Mouse (Mus musculus): ENCODE data around the gene Fam120b. TPM values are rescaled to one million over a fixed set of nuclear protein-coding genes. Genes with fewer than 3 reads are reported as not detected.

Gene Fam120b
- polyA plus RNA-seq, 1 experiment from 2014 or later, result 29.4 TPM

DNA sequence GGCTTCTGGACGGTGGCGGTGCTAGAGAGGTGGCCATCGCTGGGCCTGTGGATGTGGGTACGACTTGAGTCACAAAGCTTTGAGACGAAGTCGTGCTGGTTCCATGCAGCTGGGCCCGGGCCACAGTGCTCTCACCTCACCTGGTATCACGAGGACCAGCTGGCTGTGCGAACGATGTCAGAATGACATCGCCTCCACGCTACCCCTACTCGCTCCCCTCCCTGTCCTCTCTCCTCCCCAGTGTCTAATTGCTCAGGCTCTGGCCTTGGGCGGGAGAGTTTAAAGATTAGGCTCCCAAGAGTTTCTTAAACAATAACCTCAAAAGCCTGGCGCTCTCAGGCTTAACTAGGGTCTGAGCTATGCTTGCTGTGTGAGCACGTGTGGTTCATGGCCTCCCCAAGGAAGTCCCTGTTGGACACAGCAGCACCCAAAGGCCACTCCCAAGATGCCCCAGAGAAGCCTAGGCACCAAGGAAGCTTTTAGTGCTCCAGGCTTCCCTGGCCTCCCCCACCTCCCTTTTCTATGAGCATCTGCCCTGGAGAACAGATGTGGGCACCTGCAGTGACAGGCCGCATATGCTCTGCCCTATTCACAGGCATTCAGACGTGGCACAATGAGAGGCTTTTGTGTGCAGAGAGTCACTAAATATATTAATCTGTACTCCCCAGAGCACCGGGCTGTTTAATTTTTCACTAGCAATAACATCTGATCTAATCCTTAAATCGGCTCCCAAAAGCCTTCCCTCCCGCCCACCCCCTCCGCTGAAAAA is 14.7 kb upstream of the Fam120b start:
- ATAC-seq (ENCODE audit: insufficient number of reproducible peaks, low FRiP score, low TSS enrichment, low read depth), result no peak
- H3K9ac ChIP-seq, result peak overlapping the region; percentile 14; the same call in 1 of the 2 replicates
- peak overlapping the region; percentile 40 for H3K4me3 ChIP-seq
- no peak overlapping the region for H3K27ac ChIP-seq
- H3K9me3 ChIP-seq, result no peaks in the 10 kb centered on the region
- H3K4me2 ChIP-seq, result peak overlapping the region; percentile 73
- H3K4me1 ChIP-seq, result peaks cover 28% of the 10 kb centered on the region
- H3K27me3 ChIP-seq, result peaks cover 66% of the 10 kb centered on the region
- H3K36me3 ChIP-seq, result no peaks in the 10 kb centered on the region
- WGBS, result 12% methylated on average over 22 of the region's 22 CpGs

DNA sequence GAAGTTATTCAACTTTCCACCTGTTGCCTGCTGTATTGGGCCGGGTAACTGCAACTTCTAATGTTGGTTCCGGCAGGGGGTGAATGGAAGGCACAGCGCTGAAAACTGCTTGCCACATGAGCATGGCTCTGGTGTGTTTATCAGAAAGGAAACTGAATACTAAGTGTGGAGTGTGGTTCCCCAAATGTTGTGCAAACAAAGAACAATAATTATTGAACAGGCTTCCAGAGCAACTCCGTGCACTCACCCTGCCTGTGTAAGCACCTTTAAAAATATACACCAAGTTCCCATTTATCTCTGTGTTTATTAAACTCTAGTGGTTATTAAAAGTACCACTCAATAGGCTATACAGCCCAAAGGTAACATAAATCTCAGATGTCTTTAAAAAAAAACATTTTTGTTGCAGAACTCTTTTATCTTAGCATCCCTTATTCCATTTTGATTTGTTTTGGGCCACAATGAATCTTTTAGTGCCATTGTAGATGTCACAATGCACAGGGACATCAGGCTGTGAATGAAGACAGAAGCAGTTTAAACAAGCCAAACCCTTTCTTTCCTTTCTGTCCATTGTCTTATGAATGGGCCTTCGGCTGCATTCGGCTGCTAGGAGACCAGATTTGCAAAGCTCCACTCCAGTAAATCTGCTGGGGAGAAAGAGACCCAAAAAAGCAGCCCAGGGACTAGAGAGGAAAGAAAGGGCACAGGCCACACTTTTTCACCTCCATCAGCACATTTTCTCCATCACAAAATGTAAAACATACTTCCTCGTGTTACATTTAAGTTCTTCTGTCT is 13.9 kb upstream of the Fam120b start:
- H3K9me3 ChIP-seq, result no peaks in the 10 kb centered on the region
- ATAC-seq (ENCODE audit: insufficient number of reproducible peaks, low FRiP score, low TSS enrichment, low read depth), result no peak
- H3K27me3 ChIP-seq, result peaks cover 58% of the 10 kb centered on the region
- no peak overlapping the region for H3K4me2 ChIP-seq
- H3K36me3 ChIP-seq, result no peaks in the 10 kb centered on the region
- no peak overlapping the region for H3K4me3 ChIP-seq
- 52% methylated on average over 7 of the region's 7 CpGs for WGBS
- H3K4me1 ChIP-seq, result peaks cover 21% of the 10 kb centered on the region
- H3K27ac ChIP-seq, result no peak overlapping the region
- no peak overlapping the region for H3K9ac ChIP-seq

DNA sequence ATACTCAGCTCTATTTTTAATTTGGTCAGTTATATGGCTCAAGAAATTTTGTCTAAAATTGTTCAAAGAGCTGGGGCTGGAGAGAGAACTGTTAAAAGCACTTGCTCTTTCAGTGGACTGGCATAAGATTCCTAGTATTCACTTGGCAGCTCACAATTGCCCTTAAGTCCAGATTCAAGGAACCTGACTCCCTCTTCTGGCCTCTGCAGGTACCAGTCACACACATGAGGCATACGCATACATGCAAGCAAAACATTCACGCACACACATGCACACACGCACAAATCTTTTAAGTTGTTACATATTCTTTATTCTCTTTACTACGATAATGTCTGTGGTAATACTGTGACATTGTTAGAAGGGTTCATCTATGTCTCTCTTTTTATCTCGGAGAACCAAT is 12.6 kb upstream of the Fam120b start:
- H3K27me3 ChIP-seq, result peaks cover 47% of the 10 kb centered on the region
- no peak overlapping the region for H3K27ac ChIP-seq
- H3K4me3 ChIP-seq, result no peak overlapping the region
- no peak overlapping the region for H3K9ac ChIP-seq
- H3K4me2 ChIP-seq, result no peak overlapping the region
- ATAC-seq (ENCODE audit: insufficient number of reproducible peaks, low FRiP score, low TSS enrichment, low read depth), result no peak
- 90% methylated on average over 5 of the region's 5 CpGs for WGBS
- no peaks in the 10 kb centered on the region for H3K36me3 ChIP-seq
- peaks cover 16% of the 10 kb centered on the region for H3K4me1 ChIP-seq
- no peaks in the 10 kb centered on the region for H3K9me3 ChIP-seq

- Histone ChIP-seq H3K27ac (no peak overlapping the region), H3K9ac (no peak overlapping the region), H3K9me3 (no peaks in the 10 kb centered on the region), H3K27me3 (0 out of 2 replicates have a peak, but pooled peaks cover 5% of the 10 kb centered on the region), H3K4me3 (no peak overlapping the region), H3K4me2 (no peak overlapping the region), H3K36me3 (no peaks in the 10 kb centered on the region), H3K4me1 (no peaks in the 10 kb centered on the region)
- no peak for ATAC-seq (ENCODE audit: insufficient number of reproducible peaks, low FRiP score, low TSS enrichment, low read depth)
- 63% methylated on average over 4 of the region's 4 CpGs for WGBS
Observed at GRCm38 (mm10) chr17:15388892-15389291, 7.1 kb upstream of the Fam120b start.

- 0 out of 2 replicates have a peak, but pooled peaks cover 5% of the 10 kb centered on the region for H3K27me3 ChIP-seq
- ATAC-seq (ENCODE audit: insufficient number of reproducible peaks, low FRiP score, low TSS enrichment, low read depth), result no peak
- WGBS, result 74% methylated on average over 8 of the region's 8 CpGs
- no peak overlapping the region for H3K4me2 ChIP-seq
- H3K4me3 ChIP-seq, result no peak overlapping the region
- no peaks in the 10 kb centered on the region for H3K36me3 ChIP-seq
- H3K27ac ChIP-seq, result no peak overlapping the region
- no peak overlapping the region for H3K9ac ChIP-seq
- H3K4me1 ChIP-seq, result no peaks in the 10 kb centered on the region
- no peaks in the 10 kb centered on the region for H3K9me3 ChIP-seq
Observed at GRCm38 (mm10) chr17:15389356-15389755, 6.6 kb upstream of the Fam120b start.

DNA sequence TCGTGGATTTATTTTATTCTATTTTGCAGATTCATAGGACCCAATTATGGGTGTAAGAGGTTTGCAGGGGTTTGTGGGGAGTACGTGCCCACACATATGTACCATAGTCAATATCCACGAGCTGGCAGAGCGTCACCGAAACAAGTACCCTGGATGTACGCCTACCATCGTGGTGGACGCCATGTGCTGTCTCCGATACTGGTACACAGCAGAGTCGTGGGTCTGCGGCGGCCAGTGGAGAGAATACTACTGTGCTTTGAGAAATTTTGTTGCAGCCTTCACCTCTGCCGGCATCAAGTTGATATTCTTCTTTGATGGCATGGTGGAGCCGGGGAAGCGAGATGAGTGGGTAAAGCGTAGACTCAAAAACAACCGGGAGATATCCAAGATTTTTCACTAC is 5.7 kb downstream of the Fam120b start:
- no peak overlapping the region for H3K9ac ChIP-seq
- no peaks in the 10 kb centered on the region for H3K27me3 ChIP-seq
- H3K4me2 ChIP-seq, result no peak overlapping the region
- H3K9me3 ChIP-seq, result no peaks in the 10 kb centered on the region
- no peak for ATAC-seq (ENCODE audit: insufficient number of reproducible peaks, low FRiP score, low TSS enrichment, low read depth)
- WGBS, result 98% methylated on average over 17 of the region's 17 CpGs
- H3K36me3 ChIP-seq, result peaks cover 42% of the 10 kb centered on the region
- no peak overlapping the region for H3K4me3 ChIP-seq
- no peak overlapping the region for H3K27ac ChIP-seq
- H3K4me1 ChIP-seq, result peaks cover 7% of the 10 kb centered on the region

- no peak for ATAC-seq (ENCODE audit: insufficient number of reproducible peaks, low FRiP score, low TSS enrichment, low read depth)
- 93% methylated on average over 2 of the region's 2 CpGs for WGBS
- Histone ChIP-seq H3K4me2 (no peak overlapping the region), H3K9ac (no peak overlapping the region), H3K27ac (no peak overlapping the region), H3K27me3 (no peaks in the 10 kb centered on the region), H3K9me3 (no peaks in the 10 kb centered on the region), H3K4me3 (no peak overlapping the region), H3K36me3 (peaks cover 85% of the 10 kb centered on the region), H3K4me1 (no peaks in the 10 kb centered on the region)
Observed at GRCm38 (mm10) chr17:15406576-15406975, 10.6 kb downstream of the Fam120b start.

DNA sequence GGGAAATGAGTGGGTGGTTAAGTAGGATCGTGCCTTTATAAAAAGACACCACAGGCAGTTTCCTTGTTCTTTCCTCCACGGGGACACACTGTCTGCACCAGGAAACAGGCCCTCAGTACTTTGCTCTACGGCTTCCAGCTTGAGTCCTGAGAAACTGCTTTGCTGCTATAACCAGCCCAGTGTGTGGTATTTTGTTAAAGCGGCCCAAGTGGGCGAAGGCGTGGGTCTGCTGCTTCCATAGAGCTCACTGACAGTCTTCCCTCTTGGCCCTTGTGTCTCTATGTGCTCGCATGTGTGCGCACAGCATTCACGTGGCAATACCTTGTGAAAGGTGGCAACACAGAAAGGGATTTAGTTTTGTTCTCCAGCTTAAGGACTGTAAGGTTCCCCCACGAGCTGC is 13.3 kb downstream of the Fam120b start:
- H3K36me3 ChIP-seq, result peaks cover 85% of the 10 kb centered on the region
- no peak for ATAC-seq (ENCODE audit: insufficient number of reproducible peaks, low FRiP score, low TSS enrichment, low read depth)
- H3K9ac ChIP-seq, result no peak overlapping the region
- no peaks in the 10 kb centered on the region for H3K4me1 ChIP-seq
- no peak overlapping the region for H3K27ac ChIP-seq
- WGBS, result 87% methylated on average over 10 of the region's 10 CpGs
- no peaks in the 10 kb centered on the region for H3K9me3 ChIP-seq
- H3K4me2 ChIP-seq, result no peak overlapping the region
- no peak overlapping the region for H3K4me3 ChIP-seq
- no peaks in the 10 kb centered on the region for H3K27me3 ChIP-seq

GRCm38 (mm10) chr17:15410861-15411260 is 14.9 kb downstream of the Fam120b start:
- ATAC-seq (ENCODE audit: insufficient number of reproducible peaks, low FRiP score, low TSS enrichment, low read depth), result no peak
- WGBS, result 100% methylated on average over 1 of the region's 1 CpGs
- Histone ChIP-seq H3K4me2 (no peak overlapping the region), H3K4me1 (no peaks in the 10 kb centered on the region), H3K9me3 (no peaks in the 10 kb centered on the region), H3K36me3 (peaks cover 89% of the 10 kb centered on the region), H3K9ac (no peak overlapping the region), H3K27ac (no peak overlapping the region), H3K4me3 (no peak overlapping the region), H3K27me3 (no peaks in the 10 kb centered on the region)

- WGBS, result 90% methylated on average over 12 of the region's 12 CpGs
- Histone ChIP-seq H3K9me3 (no peaks in the 10 kb centered on the region), H3K4me1 (no peaks in the 10 kb centered on the region), H3K36me3 (peaks cover 94% of the 10 kb centered on the region), H3K9ac (no peak overlapping the region), H3K27ac (no peak overlapping the region), H3K27me3 (no peaks in the 10 kb centered on the region), H3K4me3 (no peak overlapping the region), H3K4me2 (no peak overlapping the region)
- no peak for ATAC-seq (ENCODE audit: insufficient number of reproducible peaks, low FRiP score, low TSS enrichment, low read depth)
Observed at GRCm38 (mm10) chr17:15416596-15417215, 20.7 kb downstream of the Fam120b start.

GRCm38 (mm10) chr17:15419534-15419933 is 23.5 kb downstream of the Fam120b start:
- Histone ChIP-seq H3K9ac (no peak overlapping the region), H3K4me1 (peaks cover 3% of the 10 kb centered on the region; the same call in 1 of the 2 replicates), H3K4me3 (no peak overlapping the region), H3K27ac (no peak overlapping the region), H3K36me3 (peaks cover 94% of the 10 kb centered on the region), H3K4me2 (no peak overlapping the region), H3K27me3 (no peaks in the 10 kb centered on the region), H3K9me3 (no peaks in the 10 kb centered on the region)
- no peak for ATAC-seq (ENCODE audit: insufficient number of reproducible peaks, low FRiP score, low TSS enrichment, low read depth)
- 83% methylated on average over 8 of the region's 8 CpGs for WGBS

All from limb, embryonic 15.5 days (tissue).